Mouse (Mus musculus) testis, adult 2 months (tissue): ENCODE data around the gene Foxn1. TPM values are rescaled to one million over a fixed set of nuclear protein-coding genes. Genes with fewer than 3 reads are reported as not detected.

Experiments
- H3K27ac ChIP-seq: fragments of 200-500 bp; 2 replicates; pipeline ENCODE4 v1.5.1; 2012; ENCODE audit warnings: low read depth, low read length; ENCODE audit not compliant: control insufficient read depth, insufficient read depth
- H3K27me3 ChIP-seq: fragments of 200-500 bp; 2 replicates; pipeline ENCODE4 v1.6.1; 2012; ENCODE audit warnings: mild to moderate bottlenecking, low read length, moderate library complexity; ENCODE audit not compliant: control insufficient read depth, insufficient read depth
- H3K36me3 ChIP-seq: fragments of 200-500 bp; 2 replicates; pipeline ENCODE4 v1.6.1; 2012; ENCODE audit warnings: mild to moderate bottlenecking, low read length; ENCODE audit not compliant: control insufficient read depth, insufficient read depth
- H3K4me1 ChIP-seq: fragments of 200-500 bp; 2 replicates; pipeline ENCODE4 v1.6.1; 2012; ENCODE audit warnings: low read length; ENCODE audit not compliant: control insufficient read depth, insufficient read depth
- H3K4me3 ChIP-seq: fragments of 200-500 bp; 2 replicates; pipeline ENCODE4 v1.5.1; 2012; ENCODE audit warnings: low read depth, mild to moderate bottlenecking, low read length, moderate library complexity, mixed read lengths; ENCODE audit not compliant: control insufficient read depth
- CTCF ChIP-seq: fragments of 200-500 bp; IDR thresholded peaks from 2 replicates; pipeline ENCODE4 v1.5.1; 2012; ENCODE audit warnings: low read depth, mild to moderate bottlenecking, inconsistent platforms, low read length, moderate library complexity; ENCODE audit not compliant: control insufficient read depth, insufficient read depth, insufficient replicate concordance
- POLR2A ChIP-seq: fragments of 200-500 bp; IDR thresholded peaks from 2 replicates; pipeline ENCODE4 v1.6.1; 2012; ENCODE audit warnings: low read depth, mild to moderate bottlenecking, inconsistent platforms, low read length, moderate library complexity; ENCODE audit not compliant: control insufficient read depth
- polyA plus RNA-seq: library from polyadenylated mRNA; depleted of rRNA; stranded (reverse); fragments of >200 nt; gene quantifications from 2 replicates; pipeline ENCODE4 v1.2.3, GENCODE M21; 2012

Gene Foxn1
- polyA plus RNA-seq, 1 experiment = not detected

DNA sequence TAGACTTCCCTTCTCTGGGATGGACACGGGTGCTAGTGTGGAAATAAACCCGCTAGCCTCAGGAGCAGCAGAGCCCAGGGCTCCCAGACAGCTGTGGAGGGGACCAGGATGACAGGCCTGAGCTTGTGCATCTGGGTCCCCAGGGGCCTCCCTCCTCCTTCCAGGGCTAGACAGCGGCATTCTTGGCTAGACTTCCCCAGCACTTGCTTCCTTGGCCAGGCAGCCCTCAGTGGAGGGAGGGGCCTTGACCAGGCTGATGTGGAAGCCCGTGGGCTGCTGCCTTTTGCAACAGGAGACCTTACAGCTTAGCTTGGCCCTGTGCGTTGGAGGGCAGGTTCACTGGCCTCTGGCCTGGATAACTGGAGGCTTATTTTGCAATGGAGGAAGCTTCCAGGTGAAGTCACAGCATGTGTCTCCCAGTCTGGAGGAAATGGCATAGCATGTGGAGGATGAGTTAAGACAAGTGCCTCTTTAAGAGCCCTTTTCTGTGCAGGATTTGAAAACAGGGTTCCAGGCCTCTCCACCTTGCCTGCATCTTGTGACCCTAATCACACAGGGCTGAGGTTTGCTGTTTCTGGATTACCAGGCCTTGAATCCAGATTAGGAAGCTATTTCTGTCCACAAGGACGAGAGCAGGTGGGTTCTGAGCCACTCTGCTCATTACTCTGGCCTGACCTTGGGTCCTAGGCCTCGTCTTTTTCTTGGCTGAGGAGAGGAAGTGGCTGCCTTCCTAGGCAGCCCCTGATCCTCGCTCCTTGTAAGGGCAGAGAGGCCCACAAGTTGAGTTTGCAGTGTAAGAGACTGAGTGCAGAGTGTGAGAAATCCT is 41.3 kb downstream of the Foxn1 start:
- no peaks in the 10 kb centered on the region for H3K36me3 ChIP-seq
- H3K4me3 ChIP-seq = peak overlapping the region; percentile 36
- no peaks in the 10 kb centered on the region for H3K27me3 ChIP-seq
- H3K27ac ChIP-seq = peak overlapping the region; percentile 87
- TF ChIP-seq POLR2A = no peak
- TF ChIP-seq CTCF = no peak
- H3K4me1 ChIP-seq = peaks cover 13% of the 10 kb centered on the region

DNA sequence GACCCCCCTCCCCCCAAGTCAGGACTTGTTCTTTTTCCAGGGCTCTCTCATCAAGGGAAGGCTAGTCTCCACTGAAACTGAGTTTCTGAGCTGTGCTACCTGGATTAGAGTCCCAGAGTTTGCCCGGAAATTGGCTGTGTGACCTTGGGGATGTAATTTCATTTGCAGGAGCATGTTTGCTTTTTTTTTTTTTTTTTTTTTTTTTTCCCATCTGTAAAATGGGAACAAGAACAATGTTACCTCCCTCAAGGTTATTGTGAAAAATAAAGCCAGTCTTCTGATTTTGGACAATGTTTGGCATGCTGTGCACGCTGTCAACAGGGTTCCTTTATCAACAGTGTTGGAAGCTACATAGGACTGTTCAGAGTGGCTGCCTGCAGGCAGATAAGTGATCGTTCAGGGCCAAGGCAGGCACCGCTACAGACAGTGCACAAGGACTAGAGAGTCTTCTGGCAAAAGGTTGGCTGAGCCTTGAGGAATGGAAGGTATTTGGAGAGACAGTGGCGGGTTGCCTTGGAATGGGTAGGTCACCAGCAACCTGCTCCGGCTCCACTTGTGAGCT is 41.9 kb downstream of the Foxn1 start:
- H3K36me3 ChIP-seq = no peaks in the 10 kb centered on the region
- peak overlapping the region; percentile 87 for H3K27ac ChIP-seq
- peaks cover 13% of the 10 kb centered on the region for H3K4me1 ChIP-seq
- TF ChIP-seq POLR2A (peak; percentile 25; the same call in 1 of the 2 replicates), CTCF (no peak)
- H3K27me3 ChIP-seq = no peaks in the 10 kb centered on the region
- peak overlapping the region; percentile 90 for H3K4me3 ChIP-seq

DNA sequence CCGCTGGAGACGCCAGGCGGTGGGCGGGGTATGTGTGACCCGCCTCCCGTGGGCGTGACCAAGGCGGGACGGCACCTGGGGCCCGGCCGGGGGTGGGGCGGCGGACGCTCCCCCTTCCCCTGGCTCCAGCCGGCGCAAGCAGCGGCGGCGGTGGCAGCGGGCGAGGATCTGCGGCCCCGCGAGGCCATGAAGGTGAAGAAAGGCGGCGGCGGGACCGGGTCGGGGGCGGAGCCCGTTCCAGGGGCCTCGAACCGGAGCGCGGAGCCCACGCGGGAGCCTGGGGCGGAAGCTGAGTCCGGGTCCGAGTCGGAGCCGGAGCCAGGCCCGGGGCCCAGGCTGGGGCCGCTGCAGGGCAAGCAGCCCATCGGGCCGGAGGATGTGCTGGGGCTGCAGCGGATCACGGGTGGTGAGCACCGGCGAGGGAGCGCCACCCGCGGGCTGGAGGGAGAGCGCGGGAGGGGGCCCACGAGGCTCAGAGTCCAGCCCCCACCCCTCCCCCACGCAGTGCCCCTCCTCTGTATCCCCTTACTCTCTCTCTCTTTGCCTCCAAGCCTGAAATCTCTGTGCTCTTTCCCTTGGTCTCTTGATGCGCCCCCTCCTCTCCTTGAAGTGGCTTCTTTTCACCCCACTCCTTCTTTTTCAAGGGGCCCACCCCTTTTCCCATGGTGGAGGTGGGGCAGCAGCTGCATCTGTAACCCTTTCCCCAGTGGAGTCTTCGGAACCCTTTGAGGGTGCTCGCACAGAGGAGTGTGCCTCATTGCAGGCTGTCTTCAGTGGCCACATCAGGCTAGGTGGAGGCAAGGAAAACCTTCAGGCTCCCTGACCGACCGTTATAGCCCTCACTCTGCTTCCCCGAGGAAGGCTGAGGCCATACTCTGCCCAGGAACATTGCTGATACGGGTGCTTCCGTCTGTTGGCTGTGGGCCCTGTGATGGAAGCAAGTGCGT is 42.7 kb downstream of the Foxn1 start, which contains the start of gene Unc119:
Unc119 (plus strand) TSS at position 102 of the 947 bp plus-strand sequence.
- H3K27ac ChIP-seq = peak within 1 kb of the TSS; percentile 87
- peaks cover 13% of the 10 kb centered on the region for H3K4me1 ChIP-seq
- TF ChIP-seq CTCF (no peak), POLR2A (peak; percentile 27; the same call in 1 of the 2 replicates)
- no peaks in the 10 kb centered on the region; the same call in 1 of the 2 replicates for H3K36me3 ChIP-seq
- peak within 1 kb of the TSS; percentile 90 for H3K4me3 ChIP-seq
- no peaks in the 10 kb centered on the region for H3K27me3 ChIP-seq

DNA sequence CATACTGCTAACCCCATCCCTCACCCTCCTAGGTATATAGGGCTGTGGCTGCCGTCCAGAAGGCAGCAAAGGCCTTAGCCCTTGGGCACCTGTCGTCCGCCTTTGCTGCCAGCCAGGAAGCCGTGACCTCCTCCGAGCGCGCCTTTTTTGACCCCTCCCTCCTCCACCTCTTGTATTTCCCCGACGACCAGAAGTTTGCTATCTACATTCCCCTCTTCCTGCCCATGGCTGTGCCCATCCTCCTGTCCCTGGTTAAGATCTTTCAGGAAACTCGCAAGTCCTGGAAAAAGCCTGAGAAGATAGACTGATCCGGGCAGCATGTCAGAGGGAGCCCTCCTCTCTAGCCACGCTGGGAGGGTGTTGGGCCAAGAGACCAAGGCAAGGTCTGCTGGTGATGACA is 44.7 kb downstream of the Foxn1 start:
- Histone ChIP-seq H3K36me3 (no peaks in the 10 kb centered on the region; the same call in 1 of the 2 replicates), H3K4me1 (peaks cover 11% of the 10 kb centered on the region), H3K4me3 (no peak overlapping the region)

DNA sequence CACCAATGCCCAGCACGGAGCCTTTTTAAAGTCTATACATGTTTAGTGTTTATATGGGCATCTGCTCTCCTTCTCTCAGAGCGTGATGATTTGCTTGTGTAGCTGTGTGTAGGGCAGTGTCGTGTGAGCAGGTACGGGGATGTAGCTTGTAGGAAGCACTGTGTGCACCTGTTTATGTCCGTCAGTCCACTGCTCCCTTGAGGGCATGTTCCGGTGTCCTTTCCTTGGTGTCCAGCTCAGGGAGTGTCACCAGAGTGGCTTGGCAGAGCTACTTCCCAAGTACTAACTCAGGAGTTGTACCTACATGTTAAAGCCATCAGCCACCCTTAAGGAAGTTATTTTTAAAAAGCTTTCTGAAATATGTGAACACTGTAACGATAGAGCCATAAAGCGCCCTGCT is 49.3 kb downstream of the Foxn1 start:
- Histone ChIP-seq H3K4me1 (no peaks in the 10 kb centered on the region), H3K4me3 (no peak overlapping the region), H3K27me3 (no peaks in the 10 kb centered on the region), H3K36me3 (no peaks in the 10 kb centered on the region; the same call in 1 of the 2 replicates), H3K27ac (no peak overlapping the region)
- TF ChIP-seq CTCF = no peak
- no peak for TF ChIP-seq POLR2A

More for the DNA sequence above, 44.7 kb downstream of the Foxn1 start:
- no peak overlapping the region for H3K27ac ChIP-seq
- no peaks in the 10 kb centered on the region for H3K27me3 ChIP-seq
- TF ChIP-seq CTCF (no peak), POLR2A (no peak)

DNA sequence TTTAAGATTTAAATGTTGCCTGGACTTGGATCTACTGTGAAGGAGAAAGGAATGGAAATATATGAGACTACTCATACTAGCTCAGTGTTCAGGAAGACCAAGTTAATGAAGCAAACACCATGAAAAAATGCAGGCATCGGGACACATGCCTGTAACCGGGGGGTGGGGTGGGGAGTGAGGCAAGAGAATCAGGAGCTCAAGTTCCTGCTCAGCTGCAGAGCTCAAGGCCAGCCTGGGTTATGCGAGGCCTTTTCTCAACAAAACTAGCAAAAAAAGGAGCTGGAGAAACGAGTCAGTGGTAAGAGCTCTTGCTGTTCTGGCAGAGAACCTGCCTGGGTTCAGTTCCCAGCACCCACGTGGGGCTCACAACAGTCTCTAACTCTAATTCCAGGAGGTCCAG is 52.4 kb downstream of the Foxn1 start:
- Histone ChIP-seq H3K36me3 (no peaks in the 10 kb centered on the region; the same call in 1 of the 2 replicates), H3K27me3 (no peaks in the 10 kb centered on the region), H3K4me3 (no peak overlapping the region), H3K4me1 (peaks cover 2% of the 10 kb centered on the region), H3K27ac (no peak overlapping the region)
- no peak for TF ChIP-seq POLR2A
- TF ChIP-seq CTCF = no peak
